ENCODE assay signal across 13 mouse cellular contexts in the genomic region with DNA sequence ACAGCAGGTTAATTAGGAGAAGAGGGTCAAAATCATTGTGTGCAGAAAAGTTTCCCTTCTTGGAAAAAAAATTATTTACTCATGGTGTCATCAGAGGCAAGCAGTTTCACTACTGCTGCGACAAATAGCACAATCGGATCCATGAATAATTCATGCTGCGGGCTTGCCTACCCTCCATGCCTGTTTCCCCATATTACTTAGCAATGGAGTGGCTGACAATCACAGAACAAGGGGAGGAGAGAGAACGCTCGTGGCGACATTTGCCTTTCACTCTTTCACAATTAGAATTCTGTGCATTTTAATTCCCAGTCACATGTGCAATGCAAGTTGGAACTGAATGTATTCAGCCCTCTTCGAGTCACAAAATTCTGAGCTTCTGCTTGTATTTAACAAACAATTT.
A peak's percentile ranks its signal among the peaks of the same experiment; 100 is the strongest.
DNase-seq lines count a peak whose midpoint lies in the region; ATAC-seq and TF ChIP-seq lines count a peak whose summit lies in the region.
"Had no signal": no experiment of that assay in that cellular context is flagged by ENCODE, and none has a peak within 500 bp of the region (broad histone marks: within the 10 kb centered on the region; RNA-seq: fewer than 3 reads in every experiment).

No protein-coding gene starts in this region.

- no peaks in the 10 kb centered on the region for H3K36me3 ChIP-seq in forebrain, embryonic 15.5 days
- no peaks in the 10 kb centered on the region for H3K36me3 ChIP-seq in hindbrain, postnatal 0 days (ENCODE audit: insufficient read depth, low read length)
- no peaks in the 10 kb centered on the region for H3K36me3 ChIP-seq in neural tube, embryonic 13.5 days
- H3K36me3 ChIP-seq: embryonic facial prominence, embryonic 15.5 days; limb, embryonic 12.5 days had no signal

- H3K4me1 ChIP-seq in forebrain, embryonic 15.5 days = peaks cover 40% of the 10 kb centered on the region
- H3K4me1 ChIP-seq in hindbrain, postnatal 0 days (ENCODE audit: insufficient read depth, low read length) = no peaks in the 10 kb centered on the region
- peaks cover 86% of the 10 kb centered on the region for H3K4me1 ChIP-seq in neural tube, embryonic 13.5 days (replicated peaks)

- H3K4me3 ChIP-seq in forebrain, embryonic 15.5 days = no peak overlapping the region
- H3K4me3 ChIP-seq in hindbrain, postnatal 0 days (ENCODE audit: low read length) = no peak overlapping the region
- no peak overlapping the region for H3K4me3 ChIP-seq in neural tube, embryonic 13.5 days
- H3K4me3 ChIP-seq: embryonic facial prominence, embryonic 15.5 days; limb, embryonic 12.5 days had no signal

- no peaks in the 10 kb centered on the region for H3K9me3 ChIP-seq in forebrain, embryonic 15.5 days
- H3K9me3 ChIP-seq in hindbrain, postnatal 0 days (ENCODE audit: low read length) = no peaks in the 10 kb centered on the region
- no peaks in the 10 kb centered on the region for H3K9me3 ChIP-seq in neural tube, embryonic 13.5 days
- H3K9me3 ChIP-seq: embryonic facial prominence, embryonic 15.5 days; limb, embryonic 12.5 days had no signal

- peak; percentile 53 for DNase-seq in embryo, embryonic 10.5 days (ENCODE audit: low spot score)
- peak; percentile 51 for DNase-seq in hindbrain, postnatal 0 days (ENCODE audit: low spot score)
- DNase-seq in thymus, adult 18-20 months = no peak
- DNase-seq in kidney, postnatal 4 days = no peak
- DNase-seq in yolk sac, embryonic 10.5 days (ENCODE audit: low spot score) = no peak
- DNase-seq: kidney, postnatal 14 days; liver, postnatal 0 days had no signal

- H3K27me3 ChIP-seq in forebrain, embryonic 15.5 days = no peaks in the 10 kb centered on the region
- no peaks in the 10 kb centered on the region for H3K27me3 ChIP-seq in hindbrain, postnatal 0 days (ENCODE audit: insufficient read depth, low read length)
- no peaks in the 10 kb centered on the region for H3K27me3 ChIP-seq in neural tube, embryonic 13.5 days
- H3K27me3 ChIP-seq: embryonic facial prominence, embryonic 15.5 days; limb, embryonic 12.5 days had no signal

- H3K4me2 ChIP-seq in forebrain, embryonic 15.5 days (replicated peaks) = peak overlapping the region; percentile 4; the same call in 1 of the 2 replicates
- H3K4me2 ChIP-seq in hindbrain, postnatal 0 days (ENCODE audit: low read depth, low read length) = peak overlapping the region; percentile 40
- peak overlapping the region; percentile 20 for H3K4me2 ChIP-seq in neural tube, embryonic 13.5 days
- H3K4me2 ChIP-seq: embryonic facial prominence, embryonic 15.5 days; heart, embryonic 11.5 days; limb, embryonic 12.5 days had no signal

- no peak for TF ChIP-seq CTCF in hindbrain, postnatal 0 days (IDR thresholded peaks at IDR 0.05; ENCODE audit: low read depth)

- ATAC-seq in forebrain, embryonic 15.5 days (replicated peaks) = peak; percentile 92
- ATAC-seq in hindbrain, postnatal 0 days = no peak
- no peak; the same call in 1 of the 2 replicates for ATAC-seq in neural tube, embryonic 13.5 days (ENCODE audit: low read depth)
- ATAC-seq: CD4-positive, CD25-positive, alpha-beta regulatory T cell, adult 4 months; liver, postnatal 0 days had no signal

- 17% methylated on average over 7 of the region's 7 CpGs for WGBS in forebrain, embryonic 15.5 days
- WGBS in hindbrain, postnatal 0 days = 12% methylated on average over 7 of the region's 7 CpGs
- 27% methylated on average over 7 of the region's 7 CpGs for WGBS in neural tube, embryonic 13.5 days

- H3K9ac ChIP-seq in forebrain, embryonic 15.5 days (replicated peaks) = no peak overlapping the region
- no peak overlapping the region for H3K9ac ChIP-seq in hindbrain, postnatal 0 days (replicated peaks; ENCODE audit: low read length)
- H3K9ac ChIP-seq in neural tube, embryonic 13.5 days = peak overlapping the region; percentile 26; the same call in 1 of the 2 replicates
- H3K9ac ChIP-seq: embryonic facial prominence, embryonic 15.5 days; limb, embryonic 12.5 days; liver, postnatal 0 days had no signal

- H3K27ac ChIP-seq in forebrain, embryonic 15.5 days (replicated peaks) = peak overlapping the region; percentile 55
- H3K27ac ChIP-seq in hindbrain, postnatal 0 days = peak overlapping the region; percentile 17
- peak overlapping the region; percentile 73 for H3K27ac ChIP-seq in neural tube, embryonic 13.5 days (replicated peaks)
- H3K27ac ChIP-seq: embryonic facial prominence, embryonic 15.5 days; limb, embryonic 12.5 days had no signal

Comparison
In these comparisons a context has a peak if more than half of its experiments do, and no peak if none do; other contexts are left out.
1. DNase-seq: peak in embryo, embryonic 10.5 days (single experiment) and hindbrain, postnatal 0 days (single experiment); none in thymus, adult 18-20 months (0 of 2), kidney, postnatal 4 days (0 of 2) and yolk sac, embryonic 10.5 days (single experiment).
2. H3K27ac ChIP-seq: peak in every context shown above with its lines; median percentile 73 in neural tube, embryonic 13.5 days; 55 in forebrain, embryonic 15.5 days; 17 in hindbrain, postnatal 0 days.
3. Peak in every context shown above with its lines, with median percentiles within 50 percentile points of each other: H3K4me2 ChIP-seq.